Mouse (Mus musculus): Measurements from ENCODE around the gene Olfr193.

DNA sequence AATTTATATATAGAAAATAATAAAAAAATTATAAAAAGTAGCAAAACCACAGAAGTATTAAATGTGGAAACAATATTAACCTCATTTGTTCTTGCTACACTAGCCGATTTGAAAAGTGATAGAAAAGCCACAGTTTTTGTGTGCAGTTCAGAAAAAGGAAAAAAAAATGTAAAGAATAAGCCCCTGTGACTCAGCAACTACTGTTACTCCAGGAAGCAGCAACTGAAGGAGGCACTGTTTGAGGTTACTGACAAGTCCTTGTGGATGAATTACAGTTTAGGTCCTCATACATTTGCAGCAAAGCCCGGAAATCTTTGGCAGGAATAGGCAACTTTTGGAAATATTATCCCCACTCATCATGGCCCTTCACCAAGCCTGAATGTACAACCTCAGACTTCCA is 6.4 kb downstream of the Olfr193 start:
- TF ChIP-seq CTCF (IDR thresholded peaks at IDR 0.05; ENCODE audit: control insufficient read depth, insufficient read depth, insufficient replicate concordance, low read depth, low read length) (no peak), POLR2A (IDR thresholded peaks at IDR 0.05; ENCODE audit: control insufficient read depth, low read depth, low read length) (no peak)
